Mouse (Mus musculus) CD4-positive naive resting alpha-beta T cell, adult 76 days (primary cell): ENCODE data around the gene Arl14ep. TPM values are rescaled to one million over a fixed set of nuclear protein-coding genes. Genes with fewer than 3 reads are reported as not detected.

ENCODE experiments used
- total RNA-seq: library from RNA; stranded (reverse); gene quantifications from one replicate; pipeline ENCODE4 v1.2.4, GENCODE M21; 2023

Gene Arl14ep
- total RNA-seq = 11.2 TPM

GRCm38 (mm10) chr2:106973959-106974639 lies at the start of gene Arl14ep:
TSS of gene Arl14ep (minus strand) at chr2:106974424.

Other genes with a start within 250 kb of the Arl14ep start
- gene Fshb, start 85.2 kb upstream of the Arl14ep start, total RNA-seq = not detected